Mouse (Mus musculus) right cerebral cortex, postnatal 4 days (tissue): Measurements from ENCODE around the gene Higd1c.
"Not testable (repeated sequence)": the region's sequence is repeated elsewhere in the genome, so short reads cannot be mapped to it uniquely, and the experiment has no call there.

Experiments used
- DNase-seq: peaks from one replicate; pipeline ENCODE4 v3.0.0-alpha.2; 2022

The Higd1c gene

DNA sequence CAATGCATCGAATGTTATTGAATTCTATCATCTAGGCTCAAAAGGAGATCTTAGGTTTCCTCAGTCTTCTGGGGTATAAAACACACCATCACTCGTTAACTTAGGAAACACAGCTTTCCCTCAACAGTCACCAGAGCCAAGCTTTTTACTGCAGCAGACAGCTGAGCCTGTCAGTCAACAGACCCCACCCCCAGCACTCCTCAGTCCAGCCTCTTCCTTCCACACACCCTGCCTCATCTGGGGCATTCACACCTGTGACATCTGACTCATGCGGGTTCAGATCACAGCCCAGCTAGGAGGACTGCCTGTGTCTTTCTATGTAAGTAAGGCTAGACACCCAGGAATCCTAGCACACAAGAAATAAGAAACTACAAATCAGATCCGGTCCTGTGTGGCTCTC, 49.7 kb downstream of the Higd1c start:
- DNase-seq = no peak

DNA sequence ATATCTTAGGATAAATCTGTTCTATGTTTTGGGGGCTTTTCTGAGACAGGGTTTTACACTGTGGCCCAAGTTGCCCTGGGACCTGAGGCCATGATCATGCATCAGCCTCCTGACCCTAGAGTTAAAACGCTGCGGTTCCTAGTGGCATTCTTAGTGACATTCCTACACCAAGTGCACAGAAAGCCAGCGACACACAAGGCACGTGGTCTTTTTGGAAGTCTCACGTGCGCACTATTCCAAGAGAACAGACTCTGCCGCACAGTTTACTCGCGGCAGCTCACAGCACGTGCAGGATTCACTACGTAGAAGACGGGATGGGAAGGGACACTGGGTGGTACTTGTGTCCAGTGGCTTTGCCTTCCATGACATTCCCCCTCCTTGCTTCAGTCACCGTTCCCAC, 50.6 kb downstream of the Higd1c start:
- no peak for DNase-seq

- no peak for DNase-seq
Observed at GRCm38 (mm10) chr15:100415684-100416083, 51.3 kb downstream of the Higd1c start.

DNA sequence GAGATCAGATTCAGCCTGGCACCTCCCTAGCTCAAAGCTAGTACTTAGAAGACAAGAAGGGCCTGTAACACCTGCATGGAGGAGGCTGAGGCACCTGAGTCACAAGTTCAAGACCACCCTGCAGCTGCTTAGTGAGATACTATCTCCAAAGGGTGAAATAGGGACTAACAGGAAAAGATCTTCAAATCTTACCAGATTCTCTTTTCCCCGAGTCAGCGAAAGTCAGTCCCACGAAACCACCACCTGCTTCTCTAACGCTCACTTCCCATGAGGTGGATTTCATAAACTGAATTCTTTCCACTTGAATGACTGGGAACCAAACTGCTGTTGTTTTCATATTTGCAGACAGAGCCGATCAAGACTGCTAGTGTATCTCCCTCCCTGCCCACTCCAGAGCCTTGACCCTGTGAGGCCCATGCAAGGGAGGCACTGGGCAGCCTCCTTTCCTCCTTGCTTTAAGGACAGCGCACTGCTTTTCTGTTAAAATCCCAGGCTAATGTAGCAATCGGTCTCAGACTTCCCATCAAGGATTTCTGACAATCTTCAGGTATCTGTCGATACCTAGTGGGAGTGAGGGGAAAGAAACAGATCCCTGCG, 53.6 kb downstream of the Higd1c start:
- no peak for DNase-seq

GRCm38 (mm10) chr15:100419311-100419710, 55.0 kb downstream of the Higd1c start:
- no peak for DNase-seq

DNA sequence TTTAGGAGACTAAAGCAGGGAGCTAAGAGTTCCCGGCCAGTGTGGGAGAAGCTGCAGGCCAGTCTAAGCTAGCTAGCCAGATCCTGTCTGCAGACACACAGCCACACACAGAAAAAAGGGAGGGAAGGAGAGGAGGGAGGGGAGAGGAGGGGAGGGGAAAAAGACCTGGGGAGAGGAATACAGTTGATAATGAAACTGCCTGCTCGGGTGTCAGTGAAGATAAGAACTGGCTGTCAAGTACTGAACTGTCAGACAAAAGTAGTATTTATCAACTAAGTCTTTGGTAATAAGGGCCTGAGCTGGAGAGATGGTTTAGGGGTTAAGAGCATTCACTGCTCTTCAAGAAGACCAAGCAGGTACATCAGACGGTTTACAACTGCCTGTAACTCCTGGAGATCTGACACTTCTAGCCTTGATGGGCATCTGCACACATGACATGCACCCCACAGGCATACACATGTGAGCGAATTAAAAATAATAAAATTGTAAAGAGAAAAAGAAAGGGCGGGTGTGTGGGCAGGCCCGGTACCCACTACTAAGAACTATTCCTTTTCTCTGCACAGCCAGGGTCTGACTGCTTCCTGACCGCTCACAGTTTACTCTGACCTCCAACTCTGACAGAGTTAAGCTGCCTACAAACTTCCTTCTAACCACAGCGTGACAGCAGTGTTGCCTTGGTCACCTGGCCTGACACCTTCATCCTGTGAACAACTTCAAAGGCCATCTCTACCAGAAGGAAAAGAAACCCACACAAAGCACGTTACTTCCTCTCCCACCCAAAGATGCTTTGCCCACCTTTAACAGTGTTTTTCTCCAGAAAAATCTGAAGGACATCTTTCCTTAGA, 55.8 kb downstream of the Higd1c start:
- DNase-seq = no peak

DNA sequence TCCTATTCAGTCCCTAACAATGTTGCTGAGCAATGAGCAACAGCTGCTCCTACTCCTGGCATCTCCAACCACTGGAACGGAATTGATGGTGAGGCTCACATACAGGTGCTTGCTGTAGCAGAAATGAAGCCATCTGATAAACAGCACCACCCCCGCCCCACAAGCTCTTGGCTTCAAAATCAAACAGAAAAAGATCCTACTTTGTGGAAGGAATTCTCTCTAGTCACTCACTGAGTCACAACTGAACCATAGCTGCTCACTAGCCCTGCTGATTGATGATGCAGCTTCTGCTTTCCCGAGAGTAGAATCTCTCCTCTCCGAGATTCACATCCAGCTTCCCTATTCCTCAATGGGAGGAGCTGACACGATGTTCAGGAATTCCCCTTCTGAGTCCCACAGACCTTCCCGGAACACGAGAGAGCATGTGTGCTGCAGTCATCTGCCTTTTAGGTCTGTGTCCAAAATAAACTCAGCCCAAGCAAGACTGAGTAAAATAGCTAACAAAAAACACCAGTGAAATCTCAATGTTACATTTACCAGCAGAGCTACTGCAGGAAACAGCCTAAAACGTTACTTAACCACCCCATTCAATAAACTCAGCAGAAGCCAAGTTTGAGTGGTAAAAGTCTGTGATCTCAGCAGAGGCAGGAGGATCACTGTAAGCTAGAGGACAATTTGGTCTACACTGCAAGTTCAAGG, 56.9 kb downstream of the Higd1c start:
- no peak for DNase-seq

DNA sequence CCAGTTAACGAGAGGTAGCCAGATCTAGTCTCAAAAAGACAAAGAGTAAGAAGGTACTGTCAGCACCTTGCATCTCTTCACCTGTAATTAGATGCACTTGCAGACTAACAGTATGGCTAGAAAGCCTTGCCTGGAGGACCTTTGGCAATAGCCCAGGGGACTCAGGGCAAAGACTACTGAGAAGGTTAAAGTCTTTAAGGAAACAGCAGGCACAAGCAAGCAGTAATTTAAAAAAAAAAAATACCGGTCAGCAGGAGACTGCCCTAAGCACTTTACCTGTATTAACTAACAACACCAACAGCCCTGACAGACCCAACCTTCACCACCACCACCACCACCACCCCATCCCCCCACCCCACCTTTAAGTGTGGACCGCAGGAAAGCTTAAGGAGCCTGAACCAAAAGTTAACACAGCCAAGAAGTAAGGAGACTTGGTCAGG, 57.4 kb downstream of the Higd1c start, which contains the start of gene Gm5475:
Gene Gm5475 (plus strand): TSS at position 390 of the 440 bp plus-strand sequence.
- not testable (repeated sequence) for DNase-seq

- DNase-seq = peak; percentile 36
Observed at GRCm38 (mm10) chr15:100422476-100422875, 58.1 kb downstream of the Higd1c start.

DNA sequence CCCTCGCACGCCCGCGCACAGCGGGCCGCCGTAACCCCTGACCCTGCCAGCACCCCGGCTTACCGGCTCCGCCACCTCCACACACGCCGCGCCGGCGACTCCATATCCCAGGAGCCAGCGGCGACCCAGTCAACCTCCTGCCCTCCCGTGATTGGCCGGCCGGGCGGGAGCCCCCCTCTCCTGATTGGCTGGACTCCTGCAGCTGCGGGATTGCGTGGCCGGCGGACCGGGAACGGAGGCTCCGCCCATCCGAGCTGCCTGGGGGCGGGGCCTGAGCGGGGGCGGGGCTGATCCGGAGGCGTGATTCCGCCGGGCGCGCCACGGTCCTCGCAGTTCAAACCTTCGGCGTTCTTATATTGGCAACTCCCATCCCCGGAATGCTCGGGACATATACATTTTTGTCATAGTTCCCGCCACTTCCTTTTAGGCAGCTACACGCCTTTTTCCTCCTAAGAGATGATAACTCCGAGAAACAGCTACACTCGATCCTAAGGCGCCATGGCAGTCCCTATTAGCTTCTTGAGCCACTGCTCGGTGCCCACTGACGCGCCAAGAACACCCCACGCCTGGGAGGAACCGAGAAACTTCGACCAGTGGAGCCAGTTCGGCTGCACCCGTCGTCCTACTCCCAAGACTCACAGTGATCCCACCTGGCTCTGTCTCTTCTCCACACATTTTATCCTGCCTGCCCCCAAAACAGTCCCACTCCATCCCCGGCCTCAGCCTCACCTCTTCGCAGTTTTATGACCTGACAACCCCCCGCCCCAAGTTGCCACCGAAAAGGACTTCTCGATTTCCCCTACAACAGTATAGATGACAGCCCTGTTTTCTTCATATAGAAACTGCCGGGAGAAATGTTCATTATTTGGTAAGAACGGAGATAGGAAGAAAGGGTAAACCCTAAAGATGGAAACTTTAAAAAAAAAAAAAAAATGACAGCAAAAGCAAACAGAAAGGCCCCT, 58.8 kb downstream of the Higd1c start:
- peak; percentile 93 for DNase-seq

- no peak for DNase-seq
Observed at GRCm38 (mm10) chr15:100423916-100424315, 59.6 kb downstream of the Higd1c start.

- DNase-seq = no peak
Observed at GRCm38 (mm10) chr15:100424396-100425122, 60.2 kb downstream of the Higd1c start, which contains the start of gene Slc11a2. Slc11a2 (minus strand) TSS chr15:100425072.

DNA sequence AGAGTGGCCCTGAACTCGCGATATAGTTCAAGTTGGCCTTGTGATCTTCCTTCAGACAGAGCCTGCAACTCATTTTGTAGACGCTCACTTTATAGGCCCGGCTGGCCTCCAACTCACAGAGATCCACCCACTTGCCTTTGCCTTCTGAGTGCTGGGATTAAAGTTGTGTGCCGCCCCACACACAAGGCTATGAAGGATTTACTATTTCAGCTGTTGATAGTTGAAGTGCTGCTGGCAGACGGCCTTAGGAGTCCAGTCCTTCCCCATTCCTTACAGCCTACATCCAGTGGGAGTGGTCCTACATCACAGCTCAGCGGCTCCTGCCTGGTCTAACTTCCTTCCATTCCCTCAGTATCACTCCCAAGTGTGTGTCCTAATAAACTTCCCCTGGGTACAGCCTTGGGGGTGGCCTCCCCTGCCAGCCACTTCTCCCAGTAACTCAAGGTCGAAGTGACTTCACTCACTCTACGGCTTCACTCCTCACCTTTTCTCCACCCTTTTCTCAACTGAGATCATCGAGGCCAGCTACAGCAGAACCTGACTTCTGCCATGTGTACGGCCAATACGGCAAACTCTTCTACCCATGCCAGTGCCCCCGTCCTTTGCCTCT, 64.1 kb downstream of the Higd1c start:
- no peak for DNase-seq

- no peak for DNase-seq
Observed at GRCm38 (mm10) chr15:100429959-100430565, 65.7 kb downstream of the Higd1c start.

- no peak for DNase-seq
Observed at GRCm38 (mm10) chr15:100433234-100433633, 68.9 kb downstream of the Higd1c start.
